Mouse (Mus musculus): ENCODE measurements at regions not wholly inside any gene's neighbourhood (a gene's known extent, or its start where the extent isn't known, plus 50 kb on each side); places are given as distances from the start of the nearest gene placed in this dataset.
"Not testable (repeated sequence)": the region's sequence is repeated elsewhere in the genome, so short reads cannot be mapped to it uniquely, and the experiment has no call there.

GRCm38 (mm10) chr17:63690829-63691689 lies 171.8 kb upstream of the Fer start:
- intact Hi-C loops (cut with DNase I) = no loop called here
- no peak for DNase-seq (ENCODE audit: extremely low spot score in 1 of 2, low spot score in 2 of 2)

GRCm38 (mm10) chr17:63691690-63691968 lies 171.2 kb upstream of the Fer start:
- no peak for DNase-seq (ENCODE audit: extremely low spot score in 1 of 2, low spot score in 2 of 2)
- intact Hi-C loops (cut with DNase I) = no loop called here

GRCm38 (mm10) chr17:63693274-63693673 lies 169.6 kb upstream of the Fer start:
- no peak for DNase-seq (ENCODE audit: extremely low spot score in 1 of 2, low spot score in 2 of 2)
- intact Hi-C loops (cut with DNase I) = no loop called here

GRCm38 (mm10) chr17:63699537-63699936 lies 163.3 kb upstream of the Fer start:
- no peak for DNase-seq (ENCODE audit: extremely low spot score in 1 of 2, low spot score in 2 of 2)
- intact Hi-C loops (cut with DNase I) = no loop called here

GRCm38 (mm10) chr17:63704991-63705390 lies 157.9 kb upstream of the Fer start:
- no peak for DNase-seq (ENCODE audit: extremely low spot score in 1 of 2, low spot score in 2 of 2)
- intact Hi-C loops (cut with DNase I) = no loop called here

- no peak for DNase-seq (ENCODE audit: extremely low spot score in 1 of 2, low spot score in 2 of 2)
- intact Hi-C loops (cut with DNase I) = no loop called here
Observed at GRCm38 (mm10) chr17:63712937-63713336, 149.9 kb upstream of the Fer start.

GRCm38 (mm10) chr17:63715687-63716086 lies 147.2 kb upstream of the Fer start:
- DNase-seq (ENCODE audit: extremely low spot score in 1 of 2, low spot score in 2 of 2) = no peak
- intact Hi-C loops (cut with DNase I) = no loop called here

GRCm38 (mm10) chr17:63716161-63716560 lies 146.7 kb upstream of the Fer start:
- no peak for DNase-seq (ENCODE audit: extremely low spot score in 1 of 2, low spot score in 2 of 2)
- intact Hi-C loops (cut with DNase I) = no loop called here

GRCm38 (mm10) chr17:63717051-63717578 lies 145.7 kb upstream of the Fer start:
- intact Hi-C loops (cut with DNase I) = no loop called here
- no peak for DNase-seq (ENCODE audit: extremely low spot score in 1 of 2, low spot score in 2 of 2)

- no peak for DNase-seq (ENCODE audit: extremely low spot score in 1 of 2, low spot score in 2 of 2)
- intact Hi-C loops (cut with DNase I) = no loop called here
Observed at GRCm38 (mm10) chr17:63718972-63719715, 143.7 kb upstream of the Fer start.

- DNase-seq (ENCODE audit: extremely low spot score in 1 of 2, low spot score in 2 of 2) = no peak
- intact Hi-C loops (cut with DNase I) = no loop called here
Observed at GRCm38 (mm10) chr17:63719771-63720170, 143.1 kb upstream of the Fer start.

- intact Hi-C loops (cut with DNase I) = no loop called here
- DNase-seq (ENCODE audit: extremely low spot score in 1 of 2, low spot score in 2 of 2) = no peak
Observed at GRCm38 (mm10) chr17:63720883-63721282, 142.0 kb upstream of the Fer start.

- intact Hi-C loops (cut with DNase I) = no loop called here
- DNase-seq (ENCODE audit: extremely low spot score in 1 of 2, low spot score in 2 of 2) = no peak
Observed at GRCm38 (mm10) chr17:63722434-63723004, 140.3 kb upstream of the Fer start.

- DNase-seq (ENCODE audit: extremely low spot score in 1 of 2, low spot score in 2 of 2) = no peak
- intact Hi-C loops (cut with DNase I) = no loop called here
Observed at GRCm38 (mm10) chr17:63738206-63738605, 124.7 kb upstream of the Fer start.

GRCm38 (mm10) chr17:63739710-63740109 lies 123.2 kb upstream of the Fer start:
- no peak for DNase-seq (ENCODE audit: extremely low spot score in 1 of 2, low spot score in 2 of 2)
- intact Hi-C loops (cut with DNase I) = no loop called here

GRCm38 (mm10) chr17:63749257-63749656 lies 113.6 kb upstream of the Fer start:
- DNase-seq (ENCODE audit: extremely low spot score in 1 of 2, low spot score in 2 of 2); intact Hi-C loops (cut with DNase I): not testable (repeated sequence)

GRCm38 (mm10) chr17:63754399-63754798 lies 108.5 kb upstream of the Fer start:
- intact Hi-C loops (cut with DNase I) = no loop called here
- no peak for DNase-seq (ENCODE audit: extremely low spot score in 1 of 2, low spot score in 2 of 2)

GRCm38 (mm10) chr17:63757896-63758695 lies 104.8 kb upstream of the Fer start:
- DNase-seq (ENCODE audit: extremely low spot score in 1 of 2, low spot score in 2 of 2) = no peak
- intact Hi-C loops (cut with DNase I) = no loop called here

- intact Hi-C loops (cut with DNase I) = no loop called here
- no peak for DNase-seq (ENCODE audit: extremely low spot score in 1 of 2, low spot score in 2 of 2)
Observed at GRCm38 (mm10) chr17:63758817-63759404, 104.0 kb upstream of the Fer start.
